Mouse (Mus musculus) cerebellum, adult 11 months (tissue): Measurements from ENCODE around the gene Tcerg1l.
A peak's percentile ranks its signal among the peaks of the same experiment; 100 is the strongest.

ENCODE experiments used
- DNase-seq: peaks from one replicate; pipeline ENCODE4 v3.0.0; 2022

The Tcerg1l gene

DNA sequence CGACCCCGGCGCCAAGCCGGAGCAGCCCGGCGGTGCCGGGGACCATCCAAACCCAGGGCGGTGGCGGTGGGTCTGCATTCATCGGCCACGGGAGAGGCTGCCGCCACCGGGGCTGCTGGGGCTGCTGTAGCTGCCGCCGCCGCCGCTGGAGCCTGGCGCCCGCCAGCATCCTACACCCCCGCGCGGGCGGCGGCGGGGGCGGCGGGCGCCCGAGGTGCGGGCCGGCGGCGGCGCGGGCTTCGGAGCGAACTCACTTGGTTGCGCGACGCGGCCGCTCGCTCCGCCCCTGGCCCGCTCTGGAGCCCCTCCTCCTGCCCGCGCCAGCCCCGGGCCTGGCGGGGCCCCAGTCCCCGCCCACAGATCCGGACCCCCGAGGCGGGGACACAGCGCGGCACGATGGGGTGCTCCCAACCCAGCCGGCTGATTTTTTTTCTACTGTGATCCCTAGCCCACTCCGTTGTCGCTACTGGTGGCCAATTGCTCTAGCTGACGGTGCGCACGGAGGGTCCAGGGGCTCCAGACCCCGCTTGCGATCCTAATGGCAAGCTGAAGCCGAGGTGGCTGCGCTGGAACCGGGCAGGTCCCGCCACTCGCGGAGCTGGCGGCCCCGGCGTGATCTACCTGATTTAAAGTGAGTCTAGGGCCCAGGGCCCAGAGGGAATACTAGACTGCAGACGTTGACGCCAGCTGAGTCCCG is at the start of gene Tcerg1l:
TSS of gene Tcerg1l (minus strand) at position 246 of the 697 bp plus-strand sequence.
- DNase-seq, result peak; percentile 22

DNA sequence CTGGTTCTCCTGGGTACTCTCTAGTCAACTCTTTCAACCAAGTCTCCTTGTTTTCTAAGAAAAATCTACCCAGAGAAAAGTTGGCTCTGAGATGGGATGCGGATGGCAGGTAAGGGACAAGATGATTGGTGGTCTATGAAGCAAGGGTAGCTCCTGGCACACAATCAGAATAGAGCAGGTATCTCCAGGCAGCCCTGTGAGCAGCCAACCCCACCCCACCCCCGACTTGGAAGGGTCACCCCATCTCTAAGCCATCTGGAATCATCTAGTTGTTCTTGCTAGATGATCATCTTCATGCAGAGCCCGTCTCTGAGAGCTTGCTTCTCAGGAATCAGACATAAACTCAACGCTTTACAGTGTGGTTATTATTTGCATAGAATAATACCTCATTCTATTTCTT is 44.6 kb upstream of the Tcerg1l start:
- DNase-seq, result no peak

- no peak for DNase-seq
Measured at GRCm38 (mm10) chr7:138432541-138432940, 35.0 kb upstream of the Tcerg1l start.

- DNase-seq, result no peak
Measured at GRCm38 (mm10) chr7:138431456-138431855, 33.9 kb upstream of the Tcerg1l start.

DNA sequence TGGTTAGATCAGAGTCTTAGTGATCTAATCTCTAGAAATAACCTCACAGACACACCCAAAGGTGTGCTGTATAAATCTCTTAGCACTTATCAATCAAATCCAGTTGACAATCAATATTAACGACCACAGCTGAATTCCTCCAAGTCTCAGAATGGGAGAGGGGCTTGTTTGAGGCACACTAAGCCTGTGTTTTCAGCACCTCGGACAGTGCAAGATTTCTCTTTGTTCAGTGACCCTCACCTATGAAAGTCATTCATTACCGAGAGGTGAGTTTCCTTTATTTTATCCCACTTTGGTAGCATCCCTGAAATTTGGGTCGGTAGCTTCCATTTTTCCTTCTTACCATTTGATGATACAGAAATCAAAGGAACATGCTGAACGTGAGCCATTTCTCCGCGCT is 32.4 kb upstream of the Tcerg1l start:
- DNase-seq, result no peak

- peak; percentile 19 for DNase-seq
Measured at GRCm38 (mm10) chr7:138428826-138429225, 31.3 kb upstream of the Tcerg1l start.

DNA sequence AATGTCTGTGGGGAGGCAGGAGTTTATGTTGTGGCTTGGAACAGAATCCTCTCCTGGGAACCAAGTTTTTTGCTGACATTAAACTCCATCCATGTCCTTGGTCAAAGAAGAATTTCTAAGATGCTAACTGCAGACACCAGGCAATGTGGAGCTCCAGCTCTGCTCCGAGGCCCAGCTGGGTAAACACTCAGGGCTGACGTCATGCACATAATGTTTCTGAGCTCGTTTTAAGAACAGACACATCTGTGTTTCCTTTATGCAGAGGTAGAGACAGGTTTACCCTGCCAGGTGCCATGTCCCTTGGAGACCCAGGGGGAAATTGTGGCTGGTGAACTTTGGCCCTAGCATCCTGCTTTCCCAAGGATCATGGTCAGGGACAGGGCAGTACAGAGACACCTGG is 29.9 kb upstream of the Tcerg1l start:
- DNase-seq, result no peak

DNA sequence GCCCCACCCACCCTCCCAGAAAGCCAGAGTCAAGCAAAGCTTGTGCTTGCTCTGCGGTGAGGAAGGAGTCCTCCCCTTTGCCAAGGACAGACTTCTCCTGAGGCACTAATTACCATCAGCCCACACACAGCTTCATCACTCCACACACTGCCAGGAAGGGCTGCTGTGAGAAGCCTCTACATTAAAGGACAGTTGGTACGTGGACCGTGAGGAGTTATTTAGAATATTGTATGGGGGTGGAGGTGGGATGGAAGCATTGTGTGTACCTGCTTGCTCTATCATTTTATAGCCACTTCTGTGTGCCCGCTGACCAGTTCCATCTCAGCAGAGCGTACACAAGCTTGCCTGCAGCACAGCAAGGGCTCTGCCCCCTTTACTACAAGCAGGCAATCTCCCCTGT is 16.0 kb upstream of the Tcerg1l start:
- DNase-seq, result no peak

GRCm38 (mm10) chr7:138401641-138402040 is 4.1 kb upstream of the Tcerg1l start:
- no peak for DNase-seq

GRCm38 (mm10) chr7:138400506-138401272 is 3.2 kb upstream of the Tcerg1l start:
- no peak for DNase-seq

DNA sequence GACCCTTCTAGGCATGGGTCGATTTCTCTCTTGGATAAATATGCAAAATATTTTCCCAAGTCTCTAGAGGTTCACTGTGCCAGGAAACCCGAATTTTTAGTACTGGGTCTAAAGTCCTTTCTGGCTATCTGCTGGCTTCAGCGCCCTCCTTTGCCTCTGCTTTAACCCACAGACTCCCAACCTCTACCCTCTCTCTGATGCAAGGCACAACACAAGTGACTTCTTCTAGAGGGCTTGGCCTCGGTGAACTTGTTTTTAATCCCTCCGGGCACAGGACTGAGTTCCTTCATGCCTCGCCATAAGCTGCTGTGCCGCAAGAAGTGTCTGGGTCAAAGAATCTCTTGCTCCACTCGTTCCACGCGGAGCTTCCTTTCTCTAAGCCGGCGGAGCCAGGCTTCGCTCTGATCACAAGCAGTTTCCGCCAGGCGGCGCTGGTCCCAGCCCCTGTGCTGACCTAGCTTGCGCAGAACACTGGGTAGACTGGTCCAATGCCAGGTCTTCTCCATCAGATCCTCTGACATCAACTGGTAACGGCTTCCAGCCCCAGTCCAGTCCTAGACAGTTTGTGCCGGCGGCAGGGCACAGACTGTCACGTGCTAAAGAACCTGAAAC is 758 bp upstream of the Tcerg1l start:
- peak; percentile 84 for DNase-seq

DNA sequence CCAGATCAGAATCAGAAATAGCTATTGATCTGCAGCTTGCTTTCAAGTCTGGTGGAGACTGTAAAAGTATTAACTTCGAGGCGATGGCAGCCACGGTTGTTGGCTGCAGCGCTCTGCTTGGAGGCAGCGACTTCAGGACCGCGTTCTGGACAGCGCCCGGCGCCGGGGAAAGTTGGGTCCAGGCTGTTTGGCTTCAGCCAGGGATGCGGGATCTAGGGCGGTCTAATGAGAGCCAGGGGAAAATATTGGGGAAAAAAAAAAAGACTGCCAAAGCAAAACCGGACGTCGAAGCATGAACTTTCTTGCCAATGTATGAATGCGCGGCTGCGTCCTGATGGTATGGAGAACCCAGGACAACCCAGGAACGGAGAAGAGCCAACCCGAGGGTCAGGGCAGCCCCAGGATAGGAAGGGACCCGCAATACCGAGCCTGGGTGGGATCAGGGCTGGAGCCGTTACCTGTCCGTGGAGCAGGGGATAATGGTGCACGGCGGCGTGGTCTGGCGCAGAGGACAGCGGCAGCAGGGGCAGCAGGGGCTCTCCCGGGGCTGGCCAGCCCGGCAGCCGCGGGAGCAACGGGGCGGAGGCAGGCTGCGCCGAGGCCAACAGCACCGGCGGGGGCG is 556 bp downstream of the Tcerg1l start:
- DNase-seq, result peak; percentile 6

DNA sequence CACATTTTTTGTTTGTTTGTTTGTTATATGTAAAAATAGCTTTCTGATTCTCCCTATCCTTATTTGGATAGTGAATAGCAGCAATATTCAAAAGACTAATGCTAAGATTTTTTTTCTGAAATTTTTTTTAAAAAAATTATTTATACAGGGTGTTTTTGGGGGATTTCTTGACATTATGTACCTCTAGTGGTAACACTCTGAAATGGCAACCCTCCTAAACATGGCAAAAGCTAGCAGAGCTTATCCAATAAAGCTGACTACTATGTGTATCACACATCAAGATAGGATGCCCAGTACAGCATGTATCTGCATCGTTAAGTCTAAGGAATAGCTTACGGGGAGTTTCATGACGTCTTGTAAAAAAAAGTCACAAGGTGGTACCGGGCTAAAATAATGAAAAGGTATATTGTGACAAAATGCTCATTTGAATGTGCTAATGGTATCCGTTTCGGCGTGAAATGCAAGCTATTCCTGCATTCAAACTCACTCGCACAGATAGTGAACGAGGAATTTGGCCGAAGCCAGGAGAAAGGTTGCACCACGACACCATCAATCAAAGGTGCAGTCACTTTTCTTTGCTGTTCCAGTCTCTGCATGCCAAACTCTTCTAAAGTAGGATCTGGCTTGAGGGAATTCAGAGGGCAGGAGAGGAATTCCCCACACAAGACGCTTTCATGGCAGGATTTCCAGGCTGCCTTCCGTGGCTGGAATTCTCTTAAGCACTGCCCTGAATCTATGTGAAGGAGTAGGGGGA is 1.2 kb downstream of the Tcerg1l start:
- no peak for DNase-seq

DNA sequence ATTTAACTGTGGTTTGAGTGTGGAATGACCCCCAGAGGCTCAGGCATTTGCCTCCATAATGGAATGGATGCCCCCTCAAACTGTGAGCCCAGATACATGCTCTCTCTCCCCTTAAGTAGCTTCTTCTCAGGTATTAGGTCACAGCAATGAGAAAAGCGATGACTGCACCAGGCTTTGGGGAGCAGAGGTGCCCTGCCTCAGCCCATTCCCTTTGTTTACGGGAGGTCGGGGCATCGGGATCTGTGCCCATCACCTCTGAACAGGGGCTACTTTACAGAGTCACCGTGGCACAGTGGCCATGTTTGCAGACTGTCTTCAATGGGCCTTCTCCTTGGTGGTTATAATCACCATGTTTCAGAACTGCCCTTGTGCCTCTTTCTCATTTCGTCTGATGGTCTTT is 7.6 kb downstream of the Tcerg1l start:
- DNase-seq, result no peak

DNA sequence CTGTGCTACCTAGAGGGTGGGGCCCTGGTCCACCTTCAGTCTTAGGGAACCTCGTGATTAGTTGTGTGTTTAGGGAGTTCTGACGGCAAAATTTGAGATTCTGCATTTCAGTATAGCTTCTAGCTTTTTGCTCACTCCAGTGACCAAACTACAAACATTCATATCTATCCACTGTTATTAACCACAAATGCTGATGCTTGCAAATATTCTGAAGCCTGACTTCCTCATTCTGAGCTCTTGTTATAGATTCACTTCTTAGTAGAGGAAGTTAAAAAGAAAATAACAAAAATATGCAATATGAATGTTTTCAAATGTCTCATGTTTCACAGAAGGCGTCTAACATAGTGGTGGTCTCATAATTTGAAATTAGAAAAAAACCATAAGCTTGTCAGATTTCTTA is 8.5 kb downstream of the Tcerg1l start:
- no peak for DNase-seq

- no peak for DNase-seq
Measured at GRCm38 (mm10) chr7:138379221-138379620, 18.3 kb downstream of the Tcerg1l start.

DNA sequence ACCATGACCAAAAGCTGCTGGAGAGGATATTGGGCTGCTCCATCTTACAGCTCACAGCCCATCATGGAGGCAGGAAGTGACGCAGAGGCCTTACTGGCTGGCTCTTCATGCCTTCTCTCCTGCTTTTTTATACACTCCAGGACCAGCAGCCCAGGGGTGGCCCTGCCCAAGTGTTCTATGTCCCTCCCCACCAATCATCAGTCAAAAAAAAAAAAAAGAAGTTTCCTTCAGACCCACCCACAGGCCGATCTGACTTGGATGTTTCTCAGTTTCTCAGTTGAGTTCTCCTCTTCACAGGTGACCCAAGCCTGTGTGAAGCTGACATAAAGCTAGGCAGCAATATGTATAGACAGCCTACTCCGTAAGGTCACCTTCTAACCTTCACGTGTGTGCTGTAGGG is 19.0 kb downstream of the Tcerg1l start:
- DNase-seq, result no peak

DNA sequence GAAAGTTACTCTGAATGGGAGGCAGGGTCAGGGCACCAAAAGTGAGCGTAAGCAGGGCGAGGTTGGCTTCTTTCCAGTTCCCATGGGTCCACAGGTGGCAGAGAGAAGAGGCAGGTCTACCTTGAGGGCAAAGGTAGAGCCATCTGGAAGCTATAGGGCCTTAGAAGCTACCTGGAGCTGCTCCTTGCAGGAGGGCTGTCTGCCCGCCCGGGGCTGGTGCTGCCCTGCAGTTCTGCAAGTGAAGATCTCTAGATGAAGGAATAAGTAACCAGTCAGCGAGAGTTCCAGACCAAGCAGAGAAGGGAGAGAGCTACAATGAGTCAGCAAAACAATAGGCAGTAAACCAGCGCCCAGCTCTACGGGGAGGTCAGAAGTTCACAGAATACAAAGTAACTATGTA is 22.0 kb downstream of the Tcerg1l start:
- DNase-seq, result no peak

GRCm38 (mm10) chr7:138374376-138374775 is 23.2 kb downstream of the Tcerg1l start:
- DNase-seq, result no peak

DNA sequence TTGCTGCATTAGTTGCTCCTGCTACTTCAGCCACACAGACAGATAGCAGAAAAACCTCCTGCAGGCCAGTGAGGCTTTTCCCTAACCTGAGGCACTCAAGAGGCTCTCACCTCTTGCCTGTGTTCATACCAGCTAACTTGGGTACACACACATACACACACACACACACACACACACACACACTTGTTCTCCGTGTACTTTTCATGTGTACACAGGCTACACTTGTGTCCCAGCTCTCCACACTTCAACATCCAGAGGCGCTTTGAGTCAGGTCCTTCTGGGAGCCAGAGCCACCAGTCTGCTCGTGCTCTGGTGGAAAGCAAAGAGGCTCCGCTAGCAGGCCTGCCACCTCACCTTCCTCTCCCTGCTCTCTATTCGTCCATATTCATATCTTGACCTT is 24.0 kb downstream of the Tcerg1l start:
- DNase-seq, result no peak

DNA sequence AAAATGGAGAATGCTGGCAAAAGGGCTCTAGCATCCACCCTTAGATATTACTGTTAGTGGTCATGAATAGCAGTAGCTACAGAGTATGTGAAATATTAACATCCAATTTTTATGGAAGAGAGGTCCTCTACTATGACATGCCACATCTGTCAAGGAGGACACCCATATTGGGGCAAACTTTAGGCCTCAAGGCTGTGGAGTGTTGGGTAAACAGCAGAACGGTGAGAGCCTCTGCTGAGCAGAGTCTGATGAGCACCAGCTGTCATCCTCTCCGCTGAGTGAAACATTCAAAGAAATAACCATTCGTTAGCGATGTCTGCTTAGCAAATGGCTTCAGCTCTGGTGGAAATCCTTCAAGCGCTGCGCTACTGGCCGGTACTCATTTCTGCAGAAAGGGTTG is 30.0 kb downstream of the Tcerg1l start:
- no peak for DNase-seq

- no peak for DNase-seq
Measured at GRCm38 (mm10) chr7:138365519-138365918, 32.0 kb downstream of the Tcerg1l start.

GRCm38 (mm10) chr7:138357475-138357874 is 40.1 kb downstream of the Tcerg1l start:
- no peak for DNase-seq
